Mouse (Mus musculus) lung, postnatal 10 days (tissue): ENCODE measurements around the gene Vmn2r47.
"Not testable (repeated sequence)": the region's sequence is repeated elsewhere in the genome, so short reads cannot be mapped to it uniquely, and the experiment has no call there.

ENCODE experiments used
- DNase-seq: peaks from one replicate; pipeline ENCODE4 v3.0.0; 2021

The Vmn2r47 gene

DNA sequence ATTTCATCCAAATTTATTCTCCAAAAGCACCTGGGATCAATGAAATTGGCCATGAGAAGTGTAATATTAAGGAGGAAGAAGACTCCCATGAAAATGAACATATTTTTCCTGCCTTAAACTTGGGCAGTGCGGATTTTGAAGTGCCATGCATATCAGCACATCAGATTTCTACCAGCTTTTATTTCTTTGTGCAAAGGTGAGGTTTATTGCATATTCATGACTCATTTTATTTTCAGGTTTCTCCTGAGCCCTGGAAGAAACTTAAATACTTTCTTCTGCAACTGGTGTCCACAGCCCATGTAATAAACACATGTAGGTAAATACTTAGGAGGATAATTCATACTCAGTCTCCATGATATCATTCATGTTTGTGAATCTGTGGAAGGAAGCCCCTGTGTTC, at the start of gene Vmn2r47:
Vmn2r47 (minus strand) TSS at position 101 of the 400 bp plus-strand sequence.
- DNase-seq, result not testable (repeated sequence)

DNA sequence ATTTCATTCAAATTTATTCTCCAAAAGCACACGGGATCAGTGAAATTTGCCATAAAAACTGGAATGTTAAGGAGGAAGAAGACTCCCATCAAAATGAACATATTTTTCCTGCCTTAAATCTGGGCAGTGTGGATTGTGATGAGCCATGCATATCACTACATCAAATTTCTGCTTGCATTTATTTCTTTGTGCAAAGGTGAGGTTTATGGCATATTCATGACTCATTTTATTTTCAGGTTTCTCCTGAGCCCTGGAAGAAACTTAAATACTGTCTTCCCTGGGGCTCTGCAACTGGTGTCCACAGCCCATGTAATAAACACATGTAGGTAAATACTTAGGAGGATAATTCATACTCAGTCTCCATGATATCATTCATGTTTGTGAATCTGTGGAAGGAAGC, 70.7 kb downstream of the Vmn2r47 start, which contains the start of gene Vmn2r46:
Vmn2r46 (minus strand) TSS at position 101 of the 400 bp plus-strand sequence.
- DNase-seq, result not testable (repeated sequence)
